In the genomic region with DNA sequence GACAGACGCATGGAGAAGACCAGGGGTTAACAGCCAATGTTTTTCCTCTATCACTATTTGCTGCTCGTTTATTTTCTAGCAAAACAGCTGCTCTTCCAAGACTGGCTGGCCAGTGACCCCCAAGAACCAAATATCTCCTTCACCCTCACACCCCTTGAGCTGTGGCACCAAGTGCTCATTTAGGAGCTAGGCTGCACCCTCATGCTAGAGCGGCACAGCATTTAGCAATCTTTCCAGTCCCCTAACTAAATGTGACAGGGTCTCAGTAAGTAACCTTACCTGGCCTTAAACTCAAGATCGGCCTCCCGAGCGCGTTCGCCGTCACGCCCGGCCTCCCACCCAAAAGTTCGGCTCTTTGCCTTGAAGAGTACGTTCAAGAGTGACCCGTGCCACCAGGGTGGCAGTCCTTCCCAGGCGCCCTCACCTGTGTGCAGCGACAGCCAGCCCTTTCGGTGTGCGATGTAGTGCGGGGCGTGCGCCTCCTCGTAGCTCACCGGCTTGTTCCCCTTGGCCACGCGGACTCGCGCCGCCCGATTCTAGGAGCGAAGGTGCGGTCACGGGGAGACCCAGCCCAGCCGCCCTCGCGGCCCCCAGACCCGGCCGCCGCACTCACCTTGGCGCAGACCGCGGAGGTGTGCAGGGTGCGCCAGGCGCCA, we compare ENCODE assay signal across 8 mouse cellular contexts. TPM values are rescaled to one million over a fixed set of nuclear protein-coding genes. Genes with fewer than 3 reads are reported as not detected.
DNase-seq lines count a peak whose midpoint lies in the region; ATAC-seq and TF ChIP-seq lines count a peak whose summit lies in the region.

No protein-coding gene starts in this region.

- peak overlapping the region; percentile 96 for H3K9ac ChIP-seq in heart, embryonic 14.5 days (ENCODE audit: low read length)
- peak overlapping the region; percentile 95 for H3K9ac ChIP-seq in liver, embryonic 12.5 days

- H3K4me1 ChIP-seq in heart, embryonic 14.5 days (ENCODE audit: control insufficient read depth in 2 of 2, insufficient read depth in 2 of 2, low read length in 2 of 2) = peaks cover 7 to 18% of the 10 kb centered on the region in 2 experiments
- H3K4me1 ChIP-seq in bone marrow macrophage, adult 2 months (ENCODE audit: control insufficient read depth, insufficient read depth, low read length) = peaks cover 8% of the 10 kb centered on the region
- H3K4me1 ChIP-seq in liver, embryonic 12.5 days = peaks cover 19% of the 10 kb centered on the region

- peak overlapping the region; percentile 98 for H3ac ChIP-seq in C2C12 (ENCODE audit: control insufficient read depth, insufficient read length, low read depth)

- H3K79me3 ChIP-seq in C2C12 (ENCODE audit: low read depth) = peaks cover 16% of the 10 kb centered on the region

- peak overlapping the region; percentile 79 for H3K4me2 ChIP-seq in heart, embryonic 14.5 days (ENCODE audit: low read length)
- H3K4me2 ChIP-seq in liver, embryonic 12.5 days = peak overlapping the region; percentile 92

- peaks cover 28% of the 10 kb centered on the region for H3K36me3 ChIP-seq in heart, embryonic 14.5 days (ENCODE audit: control insufficient read depth, insufficient read depth, low read length)
- H3K36me3 ChIP-seq in C2C12 (ENCODE audit: control insufficient read depth, insufficient read depth) = peaks cover 6% of the 10 kb centered on the region
- peaks cover 33% of the 10 kb centered on the region for H3K36me3 ChIP-seq in liver, embryonic 12.5 days

- no peak for DNase-seq in heart, adult 18-20 months
- DNase-seq in natural killer cell, adult 2 months (ENCODE audit: low spot score in 2 of 2) = peak; percentile 29 to 38
- no peak for DNase-seq in yolk sac, embryonic 10.5 days (ENCODE audit: low spot score)

- TF ChIP-seq POLR2A in bone marrow macrophage, adult 2 months (IDR thresholded peaks at IDR 0.05; ENCODE audit: borderline replicate concordance, low read depth, low read length) = no peak

- H3K27ac ChIP-seq in heart, embryonic 14.5 days (replicated peaks in 1 of 2; ENCODE audit: control insufficient read depth in 1 of 2, insufficient read depth in 1 of 2, low read depth in 2 of 2, low read length in 2 of 2) = peak overlapping the region; percentile 28 to 73
- no peak overlapping the region for H3K27ac ChIP-seq in bone marrow macrophage, adult 2 months (ENCODE audit: insufficient read depth, low read depth, low read length)
- peak overlapping the region; percentile 76 for H3K27ac ChIP-seq in liver, embryonic 12.5 days

- ATAC-seq in heart, embryonic 14.5 days (ENCODE audit: insufficient number of reproducible peaks, insufficient read depth, low FRiP score, low read depth) = no peak; the same call in 1 of the 2 replicates
- ATAC-seq in granulocyte monocyte progenitor cell, adult 5-6 weeks (replicated peaks; ENCODE audit: poor library complexity, severe bottlenecking) = peak; percentile 43
- ATAC-seq in liver, embryonic 12.5 days = peak; percentile 82

- TF ChIP-seq CTCF in C2C12 (IDR thresholded peaks at IDR 0.05; ENCODE audit: control insufficient read depth, insufficient read depth, insufficient read length) = no peak
- TF ChIP-seq CTCF in bone marrow macrophage, adult 2 months (IDR thresholded peaks at IDR 0.05; ENCODE audit: low read depth, low read length) = no peak

- H3K4me3 ChIP-seq in heart, embryonic 14.5 days (ENCODE audit: control insufficient read depth in 1 of 2, insufficient read depth in 1 of 2, low read depth in 1 of 2, low read length in 2 of 2) = peak overlapping the region; percentile 86 to 97
- peak overlapping the region; percentile 95 for H3K4me3 ChIP-seq in C2C12 (ENCODE audit: insufficient read depth, poor library complexity, severe bottlenecking)
- H3K4me3 ChIP-seq in bone marrow macrophage, adult 2 months (ENCODE audit: insufficient read depth, low read length) = peak overlapping the region; percentile 95
- H3K4me3 ChIP-seq in liver, embryonic 12.5 days = peak overlapping the region; percentile 99

- no peaks in the 10 kb centered on the region for H3K27me3 ChIP-seq in heart, embryonic 14.5 days (ENCODE audit: control insufficient read depth, insufficient read depth, low read length)
- no peaks in the 10 kb centered on the region for H3K27me3 ChIP-seq in C2C12 (ENCODE audit: control insufficient read depth, insufficient read depth, insufficient read length)
- no peaks in the 10 kb centered on the region for H3K27me3 ChIP-seq in liver, embryonic 12.5 days (replicated peaks)

- H3K9me3 ChIP-seq in heart, embryonic 14.5 days (ENCODE audit: control insufficient read depth, low read length) = no peaks in the 10 kb centered on the region
- H3K9me3 ChIP-seq in liver, embryonic 12.5 days (replicated peaks) = no peaks in the 10 kb centered on the region

- WGBS in heart, embryonic 14.5 days = under 1% methylated on average over 40 of the region's 43 CpGs
- WGBS in liver, embryonic 12.5 days (ENCODE audit: insufficient replicate concordance) = under 1% methylated on average over 40 of the region's 43 CpGs

- H3K79me2 ChIP-seq in C2C12 (ENCODE audit: control insufficient read depth, insufficient read depth) = peaks cover 29% of the 10 kb centered on the region

TF ChIP-seq in C2C12, 6 proteins besides CTCF, POLR2A, EP300 and RAD21:
- TF ChIP-seq USF1 (IDR thresholded peaks at IDR 0.05; ENCODE audit: low read depth) (no peak), MYOG (IDR thresholded peaks at IDR 0.05; ENCODE audit: control insufficient read depth, extremely low read depth, insufficient read length) (no peak), CEBPB (IDR thresholded peaks at IDR 0.05; ENCODE audit: low read depth) (no peak), FOSL1 (IDR thresholded peaks at IDR 0.05; ENCODE audit: insufficient read depth, low read length, poor library complexity, severe bottlenecking) (no peak), MYOD1 (IDR thresholded peaks at IDR 0.05; ENCODE audit: control insufficient read depth, insufficient read length, low read depth) (no peak), MAX (IDR thresholded peaks at IDR 0.05) (no peak)
TF ChIP-seq in C2C12: peak in this region for 0.

RNA-seq across cellular contexts. Expression of gene Mrps24, which starts 8.5 kb away (rescaled TPM):
- polyA plus RNA-seq in heart, embryonic 14.5 days (2014; fragmentation: Nextera tagmentation; extraction: Ambion mirVana) = 219 and 235 TPM in 2 replicates
- 100 to 1,000 TPM; 152 to 158 TPM for total RNA-seq in heart, adult 18-20 months (2021)
- polyA plus RNA-seq in C2C12 (2012; fragmentation: generic; extraction: Trizol) = 150 TPM
- 58.6 and 67.8 TPM in 2 replicates for polyA plus RNA-seq in bone marrow macrophage, adult 2 months (2012; ENCODE audit: insufficient read depth, insufficient read length, missing spikeins)
- 65.7 and 68.3 TPM in 2 replicates for total RNA-seq in granulocyte monocyte progenitor cell, adult 5-6 weeks (2014; fragmentation: Nextera tagmentation)
- total RNA-seq in granulocyte monocyte progenitor cell, adult 5-6 weeks (2017) = 58.6 and 67.0 TPM in 2 replicates
- polyA plus RNA-seq in liver, embryonic 12.5 days (2016; fragmentation: Nextera tagmentation; extraction: Ambion mirVana) = 143 and 149 TPM in 2 replicates

RNA-seq across cellular contexts. Expression of gene Urgcp, which starts 55.2 kb away (rescaled TPM):
- polyA plus RNA-seq in heart, embryonic 14.5 days (2014; fragmentation: Nextera tagmentation; extraction: Ambion mirVana) = 19.9 and 22.1 TPM in 2 replicates
- total RNA-seq in heart, adult 18-20 months (2021) = 10 to 100 TPM; 58.9 to 59.4 TPM
- 22.3 TPM for polyA plus RNA-seq in C2C12 (2012; fragmentation: generic; extraction: Trizol)
- 9.8 and 17.3 TPM in 2 replicates for polyA plus RNA-seq in bone marrow macrophage, adult 2 months (2012; ENCODE audit: insufficient read depth, insufficient read length, missing spikeins)
- 4.7 and 6.4 TPM in 2 replicates for total RNA-seq in granulocyte monocyte progenitor cell, adult 5-6 weeks (2014; fragmentation: Nextera tagmentation)
- total RNA-seq in granulocyte monocyte progenitor cell, adult 5-6 weeks (2017) = 6.5 TPM in 2 replicates
- 13.4 and 14.6 TPM in 2 replicates for polyA plus RNA-seq in liver, embryonic 12.5 days (2016; fragmentation: Nextera tagmentation; extraction: Ambion mirVana)

Comparison
In these comparisons a context has a peak if more than half of its experiments do, and no peak if none do; other contexts are left out.
1. DNase-seq: peak in natural killer cell, adult 2 months (2 of 2); none in heart, adult 18-20 months (0 of 2) and yolk sac, embryonic 10.5 days (single experiment).
2. Peak in every context shown above with its lines, with median percentiles within 50 percentile points of each other: H3K4me3 ChIP-seq.